In genomic region chr3:95239022-95239421, GRCm38 (mm10) we compare ENCODE assay signal across 17 mouse cellular contexts. TPM values are rescaled to one million over a fixed set of nuclear protein-coding genes. Genes with fewer than 3 reads are reported as not detected.
DNase-seq lines count a peak whose midpoint lies in the region; ATAC-seq and TF ChIP-seq lines count a peak whose summit lies in the region.
"Had no signal": no experiment of that assay in that cellular context is flagged by ENCODE, and none has a peak within 500 bp of the region (broad histone marks: within the 10 kb centered on the region; RNA-seq: fewer than 3 reads in every experiment).

No protein-coding gene starts in this region.

- no peak overlapping the region for H3K9ac ChIP-seq in lung, embryonic 14.5 days
- H3K9ac ChIP-seq in CH12.LX (ENCODE audit: insufficient read depth, low read depth) = no peak overlapping the region
- H3K9ac ChIP-seq in liver, embryonic 11.5 days (ENCODE audit: low read depth, low read length) = no peak overlapping the region
- H3K9ac ChIP-seq: hindbrain, embryonic 15.5 days; limb, embryonic 15.5 days; lung, embryonic 15.5 days; midbrain, embryonic 15.5 days had no signal

- DNase-seq in lung, embryonic 14.5 days = no peak
- no peak for DNase-seq in lung, postnatal 25 days (ENCODE audit: low spot score)
- DNase-seq in CH12.LX (ENCODE audit: extremely low read depth) = no peak
- DNase-seq in T-cell, adult 2 months (ENCODE audit: low spot score) = peak; percentile 23
- DNase-seq in naive thymus-derived CD4-positive, alpha-beta T cell, adult 2 months (ENCODE audit: low read depth) = peak; percentile 44
- DNase-seq in adrenal gland, postnatal 36 days = no peak
- no peak for DNase-seq in liver, embryonic 11.5 days (ENCODE audit: low spot score)
- DNase-seq: adrenal gland, postnatal 25 days; cerebellum, adult 9-11 months; gastrocnemius, postnatal 10 days; heart, postnatal 14 days; thymus, postnatal 4 days had no signal

- in situ Hi-C loops in CH12.LX (cut with MboI; ENCODE audit: low pct_ligation_motif_present, low pct_unique_long_range_greater_than_20kb, low sequenced_read_pairs) = no loop called here

- TF ChIP-seq RAD21 in CH12.LX (IDR thresholded peaks at IDR 0.05; ENCODE audit: low read depth, low read length) = peak; percentile 14

- H3K79me2 ChIP-seq in CH12.LX (replicated peaks; ENCODE audit: control insufficient read depth, extremely low read depth, insufficient read depth, poor library complexity, severe bottlenecking) = no peaks in the 10 kb centered on the region

- 0 out of 2 replicates have a peak, but pooled peaks have one; percentile 6 for TF ChIP-seq CTCF in lung, embryonic 14.5 days (IDR thresholded peaks at IDR 0.05; ENCODE audit: low read depth)
- TF ChIP-seq CTCF in CH12.LX (conservative IDR thresholded peaks at IDR 0.05 in 1 of 2, IDR thresholded peaks at IDR 0.05 in 1 of 2; ENCODE audit: low read depth in 2 of 2, low read length in 2 of 2) = peak in 1 of 2 experiments; percentile 37; a peak in 2 of 4 replicates

- TF ChIP-seq POLR2A in CH12.LX (IDR thresholded peaks at IDR 0.05; ENCODE audit: low read depth, low read length) = no peak

- 81% methylated on average over 6 of the region's 6 CpGs for WGBS in lung, embryonic 14.5 days
- 82% methylated on average over 6 of the region's 6 CpGs for WGBS in liver, embryonic 11.5 days

- H3K4me2 ChIP-seq in lung, embryonic 14.5 days = no peak overlapping the region
- no peak overlapping the region for H3K4me2 ChIP-seq in CH12.LX (ENCODE audit: insufficient read depth, low read depth, poor library complexity, severe bottlenecking)
- no peak overlapping the region for H3K4me2 ChIP-seq in liver, embryonic 11.5 days
- H3K4me2 ChIP-seq: hindbrain, embryonic 15.5 days; limb, embryonic 15.5 days; lung, embryonic 15.5 days; midbrain, embryonic 15.5 days had no signal

- dilution Hi-C loops in CH12.LX (cut with MboI; ENCODE audit: extremely low pct_ligation_motif_present, extremely low pct_unique_long_range_greater_than_20kb, low sequenced_read_pairs) = no loop called here

- H3K9me3 ChIP-seq in lung, embryonic 14.5 days (ENCODE audit: low read depth, low read length) = no peaks in the 10 kb centered on the region
- H3K9me3 ChIP-seq in CH12.LX (replicated peaks; ENCODE audit: low read length) = no peaks in the 10 kb centered on the region
- no peaks in the 10 kb centered on the region for H3K9me3 ChIP-seq in liver, embryonic 11.5 days (ENCODE audit: control insufficient read depth, low read length)
- H3K9me3 ChIP-seq: hindbrain, embryonic 15.5 days; limb, embryonic 15.5 days; lung, embryonic 15.5 days; midbrain, embryonic 15.5 days had no signal

- H3K4me3 ChIP-seq in lung, embryonic 14.5 days (ENCODE audit: low read depth, low read length) = no peak overlapping the region
- no peak overlapping the region for H3K4me3 ChIP-seq in CH12.LX (replicated peaks in 1 of 3; ENCODE audit: low read depth in 2 of 3, low read length in 2 of 3, poor library complexity in 1 of 3)
- no peak overlapping the region for H3K4me3 ChIP-seq in liver, embryonic 11.5 days (ENCODE audit: low read depth, low read length)
- H3K4me3 ChIP-seq: hindbrain, embryonic 15.5 days; limb, embryonic 15.5 days; lung, embryonic 15.5 days; midbrain, embryonic 15.5 days had no signal

- peaks cover 44% of the 10 kb centered on the region for H3K36me3 ChIP-seq in lung, embryonic 14.5 days (ENCODE audit: insufficient read depth)
- H3K36me3 ChIP-seq in CH12.LX (replicated peaks in 1 of 2; ENCODE audit: control insufficient read depth in 1 of 2, insufficient read depth in 1 of 2, low read length in 1 of 2) = peaks cover 33 to 60% of the 10 kb centered on the region in 2 experiments
- peaks cover 32% of the 10 kb centered on the region for H3K36me3 ChIP-seq in liver, embryonic 11.5 days (ENCODE audit: control insufficient read depth, insufficient read depth, low read length)

- no peak overlapping the region for H3K27ac ChIP-seq in lung, embryonic 14.5 days (ENCODE audit: low read depth)
- no peak overlapping the region for H3K27ac ChIP-seq in CH12.LX (ENCODE audit: insufficient read depth, low read depth)
- H3K27ac ChIP-seq in liver, embryonic 11.5 days (ENCODE audit: low read depth, low read length) = no peak overlapping the region
- H3K27ac ChIP-seq: hindbrain, embryonic 15.5 days; limb, embryonic 15.5 days; lung, embryonic 15.5 days; midbrain, embryonic 15.5 days had no signal

- H3K27me3 ChIP-seq in lung, embryonic 14.5 days (ENCODE audit: insufficient read depth, low read length) = no peaks in the 10 kb centered on the region
- H3K27me3 ChIP-seq in CH12.LX (replicated peaks) = no peaks in the 10 kb centered on the region
- no peaks in the 10 kb centered on the region for H3K27me3 ChIP-seq in liver, embryonic 11.5 days (replicated peaks; ENCODE audit: control insufficient read depth, insufficient read depth, low read length)
- H3K27me3 ChIP-seq: hindbrain, embryonic 15.5 days; limb, embryonic 15.5 days; lung, embryonic 15.5 days; midbrain, embryonic 15.5 days had no signal

- TF ChIP-seq EP300 in CH12.LX (IDR thresholded peaks at IDR 0.05; ENCODE audit: low read length) = no peak

- no peak for ATAC-seq in lung, embryonic 14.5 days (ENCODE audit: insufficient read depth)
- ATAC-seq in liver, embryonic 11.5 days (replicated peaks; ENCODE audit: low FRiP score) = no peak
- ATAC-seq: midbrain, embryonic 15.5 days had no signal

- no peaks in the 10 kb centered on the region for H3K4me1 ChIP-seq in lung, embryonic 14.5 days (ENCODE audit: insufficient read depth)
- peaks cover 0 to 11% of the 10 kb centered on the region in 2 experiments; a peak in 2 of 4 replicates for H3K4me1 ChIP-seq in CH12.LX (ENCODE audit: control insufficient read depth in 1 of 2, insufficient read depth in 2 of 2)
- 0 out of 2 replicates have a peak, but pooled peaks cover 7% of the 10 kb centered on the region for H3K4me1 ChIP-seq in liver, embryonic 11.5 days (replicated peaks; ENCODE audit: control insufficient read depth, insufficient read depth, low read length)
- H3K4me1 ChIP-seq: hindbrain, embryonic 15.5 days; midbrain, embryonic 15.5 days had no signal

TF ChIP-seq in CH12.LX, 34 proteins besides CTCF, POLR2A, EP300 and RAD21:
- TF ChIP-seq MEF2A (IDR thresholded peaks at IDR 0.05; ENCODE audit: borderline replicate concordance, low read depth, low read length) (no peak), POLR2AphosphoS2 (IDR thresholded peaks at IDR 0.05; ENCODE audit: low read depth, low read length) (no peak), NRF1 (IDR thresholded peaks at IDR 0.05; ENCODE audit: low read depth, low read length) (no peak), JUND (conservative IDR thresholded peaks at IDR 0.05; ENCODE audit: low read depth, low read length) (no peak), ZNF384 (IDR thresholded peaks at IDR 0.05; ENCODE audit: low read depth, low read length) (no peak), ZMIZ1 (IDR thresholded peaks at IDR 0.05; ENCODE audit: low read depth, low read length) (no peak), RCOR1 (conservative IDR thresholded peaks at IDR 0.05; ENCODE audit: low read depth, low read length) (no peak), ZKSCAN1 (IDR thresholded peaks at IDR 0.05; ENCODE audit: borderline replicate concordance, low read depth, low read length) (no peak), SMC3 (IDR thresholded peaks at IDR 0.05; ENCODE audit: low read depth, low read length) (no peak), NELFE (IDR thresholded peaks at IDR 0.05; ENCODE audit: low read depth, low read length) (no peak), SIN3A (IDR thresholded peaks at IDR 0.05; ENCODE audit: low read length) (no peak), CHD2 (IDR thresholded peaks at IDR 0.05; ENCODE audit: low read length) (no peak), UBTF (IDR thresholded peaks at IDR 0.05; ENCODE audit: low read depth, low read length) (no peak), KAT2A (IDR thresholded peaks at IDR 0.05; ENCODE audit: insufficient replicate concordance, low read length) (no peak)
TF ChIP-seq in CH12.LX: peak in this region for 0.

RNA-seq across cellular contexts. Expression of gene Gm128, which starts 2.4 kb away (rescaled TPM):
- polyA plus RNA-seq in lung, embryonic 14.5 days (2014; fragmentation: Nextera tagmentation; extraction: Ambion mirVana) = 0.39 and 0.67 TPM in 2 replicates
- total RNA-seq in CH12.LX (2012; rRNA removed) (not detected in 2 replicates), CH12.LX (2014; rRNA removed) (not detected in 2 replicates)
- polyA plus RNA-seq in CH12.LX (2012; ENCODE audit: insufficient read length, low read depth) = not detected in 2 replicates
- under 1 TPM; 0.17 to 0.26 TPM for total RNA-seq in adrenal gland, postnatal 36 days (2021)
- polyA plus RNA-seq in liver, embryonic 11.5 days (2014; fragmentation: Nextera tagmentation; extraction: Ambion mirVana) = 0.95 and 1.0 TPM in 2 replicates
- total RNA-seq: heart, postnatal 14 days had no signal

RNA-seq across cellular contexts. Expression of gene Mllt11, which starts 7.1 kb away (rescaled TPM):
- polyA plus RNA-seq in lung, embryonic 14.5 days (2014; fragmentation: Nextera tagmentation; extraction: Ambion mirVana) = 15.1 and 16.1 TPM in 2 replicates
- total RNA-seq in CH12.LX (2012; rRNA removed) (10.0 and 11.5 TPM in 2 replicates), CH12.LX (2014; rRNA removed) (9.5 and 10.0 TPM in 2 replicates)
- polyA plus RNA-seq in CH12.LX (2012; ENCODE audit: insufficient read length, low read depth) = 23.9 and 24.2 TPM in 2 replicates
- total RNA-seq in adrenal gland, postnatal 36 days (2021) = 10 to 100 TPM in 1 of 2 experiments, 1 to 10 TPM in 1; 6.9 to 10.9 TPM
- polyA plus RNA-seq in liver, embryonic 11.5 days (2014; fragmentation: Nextera tagmentation; extraction: Ambion mirVana) = 8.6 and 8.7 TPM in 2 replicates

RNA-seq across cellular contexts. Expression of gene Cdc42se1, which starts 10.5 kb away (rescaled TPM):
- 127 and 131 TPM in 2 replicates for polyA plus RNA-seq in lung, embryonic 14.5 days (2014; fragmentation: Nextera tagmentation; extraction: Ambion mirVana)
- total RNA-seq in CH12.LX (2012; rRNA removed) = 55.3 and 82.3 TPM in 2 replicates
- total RNA-seq in CH12.LX (2014; rRNA removed) = 66.3 and 71.1 TPM in 2 replicates
- polyA plus RNA-seq in CH12.LX (2012; ENCODE audit: insufficient read length, low read depth) = 123 and 128 TPM in 2 replicates
- 10 to 100 TPM; 86.9 to 94.8 TPM for total RNA-seq in adrenal gland, postnatal 36 days (2021)
- 93.6 and 102 TPM in 2 replicates for polyA plus RNA-seq in liver, embryonic 11.5 days (2014; fragmentation: Nextera tagmentation; extraction: Ambion mirVana)

RNA-seq across cellular contexts. Expression of gene Bnipl, which starts 12.0 kb away (rescaled TPM):
- polyA plus RNA-seq in lung, embryonic 14.5 days (2014; fragmentation: Nextera tagmentation; extraction: Ambion mirVana) = 5.0 and 6.1 TPM in 2 replicates
- total RNA-seq in CH12.LX (2012; rRNA removed) (0.17 TPM in 1 of 2 replicates, not detected in the other), CH12.LX (2014; rRNA removed) (not detected in 2 replicates)
- polyA plus RNA-seq in CH12.LX (2012; ENCODE audit: insufficient read length, low read depth) = 0.30 and 0.33 TPM in 2 replicates
- under 1 TPM in 1 of 2 experiments, not detected in 1; 0.89 TPM for total RNA-seq in adrenal gland, postnatal 36 days (2021)
- 0.08 and 0.25 TPM in 2 replicates for polyA plus RNA-seq in liver, embryonic 11.5 days (2014; fragmentation: Nextera tagmentation; extraction: Ambion mirVana)
- total RNA-seq: gastrocnemius, postnatal 10 days; megakaryocyte, adult 5-6 weeks had no signal

RNA-seq across cellular contexts. Expression of gene Gabpb2, which starts 21.3 kb away (rescaled TPM):
- 13.4 and 14.4 TPM in 2 replicates for polyA plus RNA-seq in lung, embryonic 14.5 days (2014; fragmentation: Nextera tagmentation; extraction: Ambion mirVana)
- total RNA-seq in CH12.LX (2012; rRNA removed) = 14.7 and 18.2 TPM in 2 replicates
- total RNA-seq in CH12.LX (2014; rRNA removed) = 15.4 and 16.6 TPM in 2 replicates
- polyA plus RNA-seq in CH12.LX (2012; ENCODE audit: insufficient read length, low read depth) = 20.6 and 21.1 TPM in 2 replicates
- 10 to 100 TPM; 21.3 to 22.6 TPM for total RNA-seq in adrenal gland, postnatal 36 days (2021)
- polyA plus RNA-seq in liver, embryonic 11.5 days (2014; fragmentation: Nextera tagmentation; extraction: Ambion mirVana) = 9.1 and 9.3 TPM in 2 replicates

Comparison
In these comparisons a context has a peak if more than half of its experiments do, and no peak if none do; other contexts are left out.
1. DNase-seq: peak in T-cell, adult 2 months (single experiment) and naive thymus-derived CD4-positive, alpha-beta T cell, adult 2 months (single experiment); none in lung, embryonic 14.5 days (single experiment), lung, postnatal 25 days (single experiment), CH12.LX (single experiment), adrenal gland, postnatal 36 days (0 of 2) and liver, embryonic 11.5 days (single experiment).